Mouse (Mus musculus) forebrain, embryonic 12.5 days (tissue): ENCODE data around the gene Stard13. TPM values are rescaled to one million over a fixed set of nuclear protein-coding genes. Genes with fewer than 3 reads are reported as not detected.

ENCODE experiments used
- ATAC-seq: fragments of 200-750 bp; cut with Nextera tagmentation; 2 replicates; pipeline ENCODE4 v1.8.0; 2017; ENCODE audit warnings: moderate TSS enrichment; ENCODE audit not compliant: low FRiP score
- H3K27ac ChIP-seq: fragments of 300-500 bp; sonication (generic); 2 replicates; pipeline ENCODE4 v1.5.1; 2016; ENCODE audit warnings: mild to moderate bottlenecking
- H3K27me3 ChIP-seq: fragments of 300-500 bp; sonication (generic); 2 replicates; pipeline ENCODE4 v1.6.1; 2016; ENCODE audit warnings: mild to moderate bottlenecking
- H3K36me3 ChIP-seq: fragments of 300-500 bp; sonication (generic); replicated peaks from 2 replicates; pipeline ENCODE4 v1.6.1; 2016; ENCODE audit warnings: mild to moderate bottlenecking
- H3K4me1 ChIP-seq: fragments of 300-500 bp; sonication (generic); 2 replicates; pipeline ENCODE4 v1.6.1; 2016
- H3K4me2 ChIP-seq: fragments of 300-500 bp; sonication (generic); 2 replicates; pipeline ENCODE4 v1.6.1; 2016; ENCODE audit warnings: mild to moderate bottlenecking, moderate library complexity
- H3K4me3 ChIP-seq: fragments of 300-500 bp; sonication (generic); replicated peaks from 2 replicates; pipeline ENCODE4 v1.5.1; 2016; ENCODE audit warnings: mild to moderate bottlenecking
- H3K9ac ChIP-seq: fragments of 300-500 bp; sonication (generic); 2 replicates; pipeline ENCODE4 v1.6.1; 2016; ENCODE audit warnings: mild to moderate bottlenecking
- H3K9me3 ChIP-seq: fragments of 300-500 bp; sonication (generic); 2 replicates; pipeline ENCODE4 v1.6.1; 2016
- WGBS: fragments of 180-500 bp; shearing (Covaris S2); methylation state at CpG from one replicate; pipeline ENCODE4 v1.1.7; 2016; 5-methylcytosine and 5-hydroxymethylcytosine counted together
- polyA plus RNA-seq: library from polyadenylated mRNA; unstranded; fragments of >200 nt; fragmentation: Nextera tagmentation; extraction: Ambion mirVana; gene quantifications from 2 replicates; pipeline ENCODE4 v1.2.1, GENCODE M21; 2016

Gene Stard13
- polyA plus RNA-seq, 1 experiment from 2014 or later: 3.6 TPM

DNA sequence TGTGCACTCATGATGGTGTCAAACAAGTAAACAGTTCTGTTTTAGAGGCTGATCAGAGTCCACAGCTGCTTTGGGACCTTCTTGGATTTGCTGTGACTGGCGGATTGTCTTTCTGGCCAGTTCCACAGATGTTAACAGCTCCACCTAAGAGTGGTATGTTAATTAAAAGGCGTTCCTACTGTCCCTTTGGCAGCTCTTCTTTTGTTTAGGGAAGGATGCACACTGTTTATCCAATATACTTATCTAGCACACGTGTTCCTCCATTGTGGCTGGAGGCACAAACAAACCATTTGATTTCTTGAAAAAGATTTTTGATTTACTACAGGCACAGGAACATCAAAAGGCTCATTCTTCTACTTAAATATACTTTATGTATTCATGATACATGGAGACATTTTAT is 156.7 kb downstream of the Stard13 start:
- Histone ChIP-seq H3K4me1 (no peaks in the 10 kb centered on the region), H3K36me3 (no peaks in the 10 kb centered on the region), H3K4me2 (no peak overlapping the region), H3K4me3 (no peak overlapping the region), H3K9ac (no peak overlapping the region), H3K9me3 (no peaks in the 10 kb centered on the region), H3K27me3 (no peaks in the 10 kb centered on the region), H3K27ac (no peak overlapping the region)
- ATAC-seq: no peak
- 67% methylated on average over 3 of the region's 3 CpGs for WGBS

DNA sequence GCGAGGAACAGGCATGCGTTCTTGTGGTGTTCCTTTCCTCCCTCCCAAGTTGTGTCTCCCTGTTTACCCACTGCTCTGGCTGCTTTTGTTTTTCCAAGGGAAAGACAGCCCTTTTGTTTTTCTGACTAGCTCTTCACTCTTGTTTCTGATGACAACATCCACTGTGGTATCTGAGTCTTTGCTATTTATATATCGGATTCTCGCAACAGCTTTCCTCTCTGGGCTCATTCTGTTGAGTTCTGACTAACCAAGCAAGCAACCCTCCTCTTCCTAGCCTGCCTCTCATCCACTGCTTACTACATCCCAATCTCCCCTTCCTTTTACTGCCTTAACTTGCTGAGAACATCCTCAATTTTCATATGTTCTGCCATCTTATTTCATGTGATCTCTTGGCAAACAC is 159.4 kb downstream of the Stard13 start:
- H3K4me1 ChIP-seq: no peaks in the 10 kb centered on the region
- WGBS: 91% methylated on average over 4 of the region's 4 CpGs
- ATAC-seq: no peak
- H3K4me3 ChIP-seq: no peak overlapping the region
- no peak overlapping the region for H3K27ac ChIP-seq
- H3K9ac ChIP-seq: no peak overlapping the region
- H3K36me3 ChIP-seq: no peaks in the 10 kb centered on the region
- H3K9me3 ChIP-seq: no peaks in the 10 kb centered on the region
- no peak overlapping the region for H3K4me2 ChIP-seq
- H3K27me3 ChIP-seq: no peaks in the 10 kb centered on the region

DNA sequence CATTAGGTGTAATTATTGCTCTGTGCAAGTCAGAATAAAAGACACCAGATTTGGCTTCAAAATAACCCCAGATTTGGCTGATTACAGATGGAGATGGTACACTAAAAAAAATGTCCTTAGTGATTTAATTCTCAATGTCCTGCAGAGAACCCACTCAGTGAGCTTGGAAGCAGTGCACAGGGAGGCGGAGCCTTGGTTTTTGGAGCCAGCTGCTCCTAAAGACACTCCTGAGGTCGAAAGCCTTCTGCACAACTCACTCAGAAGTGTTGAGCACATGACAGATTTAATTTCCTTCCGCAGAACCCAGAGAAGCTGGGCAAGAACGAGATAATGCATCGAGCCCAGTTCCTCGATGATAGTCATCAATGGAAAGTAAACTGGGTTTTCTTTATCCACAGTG is 162.2 kb downstream of the Stard13 start:
- H3K9ac ChIP-seq: no peak overlapping the region
- H3K9me3 ChIP-seq: no peaks in the 10 kb centered on the region
- H3K4me2 ChIP-seq: no peak overlapping the region
- no peak for ATAC-seq
- no peak overlapping the region for H3K4me3 ChIP-seq
- H3K4me1 ChIP-seq: no peaks in the 10 kb centered on the region
- no peak overlapping the region for H3K27ac ChIP-seq
- 79% methylated on average over 6 of the region's 6 CpGs for WGBS
- no peaks in the 10 kb centered on the region for H3K27me3 ChIP-seq
- no peaks in the 10 kb centered on the region for H3K36me3 ChIP-seq

DNA sequence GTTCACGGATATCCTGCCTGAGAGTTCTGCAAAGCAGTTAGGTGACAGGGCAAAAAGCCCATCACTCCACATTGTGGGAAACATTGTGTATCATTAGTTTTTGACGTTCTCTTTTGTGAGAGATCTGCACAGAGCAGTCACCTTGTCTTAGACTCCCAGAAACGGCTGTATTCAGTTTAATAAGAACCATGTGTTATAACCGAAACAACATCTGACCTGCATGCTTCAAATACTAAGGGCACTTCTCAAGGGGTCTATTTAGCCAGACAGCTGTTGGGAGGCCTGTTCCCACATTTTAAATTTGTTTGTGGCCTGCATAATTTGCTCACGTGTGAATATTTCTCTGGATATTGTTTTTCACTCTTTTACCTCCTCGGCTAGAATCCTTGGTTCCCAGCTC is 162.7 kb downstream of the Stard13 start:
- Histone ChIP-seq H3K4me2 (no peak overlapping the region), H3K36me3 (no peaks in the 10 kb centered on the region), H3K9me3 (no peaks in the 10 kb centered on the region), H3K27me3 (no peaks in the 10 kb centered on the region), H3K27ac (no peak overlapping the region), H3K9ac (no peak overlapping the region), H3K4me1 (no peaks in the 10 kb centered on the region), H3K4me3 (no peak overlapping the region)
- 71% methylated on average over 6 of the region's 6 CpGs for WGBS
- no peak for ATAC-seq

DNA sequence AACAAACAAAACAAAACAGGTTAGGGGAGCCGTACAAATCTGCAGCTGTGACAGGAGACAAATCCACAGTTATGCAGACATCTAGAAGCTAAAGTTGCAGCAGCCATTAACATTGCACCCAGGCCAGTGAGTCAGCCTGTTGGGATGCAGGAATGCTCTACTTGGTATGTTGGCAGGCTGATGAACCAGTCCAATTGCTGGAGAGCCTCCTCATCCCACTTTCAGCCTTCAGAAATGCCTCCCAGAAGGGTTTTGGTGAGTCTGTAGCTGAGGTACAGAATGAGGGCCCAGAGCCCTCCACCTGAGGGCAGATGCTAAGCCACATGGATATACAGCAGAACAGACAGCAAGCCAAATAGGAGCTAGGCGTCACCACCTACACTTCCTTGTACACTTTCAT is 164.1 kb downstream of the Stard13 start:
- no peak overlapping the region for H3K4me3 ChIP-seq
- H3K27ac ChIP-seq: no peak overlapping the region
- no peaks in the 10 kb centered on the region for H3K36me3 ChIP-seq
- H3K27me3 ChIP-seq: no peaks in the 10 kb centered on the region
- no peak overlapping the region for H3K4me2 ChIP-seq
- H3K4me1 ChIP-seq: no peaks in the 10 kb centered on the region
- whole genome bisulfite sequencing: 90% methylated on average over 2 of the region's 2 CpGs
- no peak for ATAC-seq
- no peaks in the 10 kb centered on the region for H3K9me3 ChIP-seq
- no peak overlapping the region for H3K9ac ChIP-seq

DNA sequence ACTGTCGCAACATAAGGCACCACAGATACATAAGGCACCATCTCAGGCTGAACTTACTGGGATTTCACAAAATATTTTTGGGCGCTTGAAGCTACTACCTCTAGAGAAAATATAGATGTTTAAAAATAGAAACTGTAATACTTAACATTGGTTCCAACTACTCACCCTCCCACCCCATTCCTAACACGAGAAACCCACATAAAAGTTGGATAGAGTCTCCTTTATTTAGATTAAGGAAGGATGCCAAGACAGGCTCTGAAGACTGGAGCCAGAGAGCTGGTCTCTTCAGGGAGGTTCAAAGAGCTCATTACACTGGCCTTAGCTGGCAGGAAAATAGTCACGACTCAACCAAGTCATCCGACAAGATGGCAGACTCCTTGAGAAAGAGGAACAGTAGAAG is 167.6 kb downstream of the Stard13 start:
- Histone ChIP-seq H3K9me3 (no peaks in the 10 kb centered on the region), H3K9ac (no peak overlapping the region), H3K27ac (no peak overlapping the region), H3K4me3 (no peak overlapping the region), H3K4me1 (no peaks in the 10 kb centered on the region), H3K4me2 (no peak overlapping the region), H3K36me3 (no peaks in the 10 kb centered on the region; the same call in 1 of the 2 replicates), H3K27me3 (no peaks in the 10 kb centered on the region)
- no peak for ATAC-seq
- 83% methylated on average over 5 of the region's 5 CpGs for WGBS

DNA sequence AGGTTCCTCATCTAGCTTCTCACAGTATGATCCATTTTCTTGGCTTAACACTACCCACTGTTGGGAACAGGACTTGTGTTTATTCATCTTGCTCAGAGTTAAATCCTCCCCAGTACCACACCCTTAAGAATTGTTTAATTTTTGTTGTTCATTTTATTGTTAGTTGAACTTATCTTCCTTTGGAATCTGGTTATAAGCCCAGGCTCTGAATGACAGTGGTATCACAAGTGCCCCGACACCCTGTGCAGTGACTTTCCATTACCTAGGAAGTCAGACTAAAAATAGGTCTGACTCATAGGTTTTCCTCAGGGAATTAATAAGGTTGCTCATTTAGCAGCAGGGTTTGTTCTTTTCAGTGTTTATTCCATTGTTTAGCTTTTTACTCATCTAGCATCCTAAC is 168.4 kb downstream of the Stard13 start:
- no peak for ATAC-seq
- H3K9me3 ChIP-seq: no peaks in the 10 kb centered on the region
- no peak overlapping the region for H3K4me2 ChIP-seq
- 89% methylated on average over 1 of the region's 1 CpGs for WGBS
- H3K27ac ChIP-seq: no peak overlapping the region
- no peaks in the 10 kb centered on the region for H3K27me3 ChIP-seq
- H3K4me1 ChIP-seq: no peaks in the 10 kb centered on the region
- no peaks in the 10 kb centered on the region; the same call in 1 of the 2 replicates for H3K36me3 ChIP-seq
- H3K9ac ChIP-seq: no peak overlapping the region
- H3K4me3 ChIP-seq: no peak overlapping the region

DNA sequence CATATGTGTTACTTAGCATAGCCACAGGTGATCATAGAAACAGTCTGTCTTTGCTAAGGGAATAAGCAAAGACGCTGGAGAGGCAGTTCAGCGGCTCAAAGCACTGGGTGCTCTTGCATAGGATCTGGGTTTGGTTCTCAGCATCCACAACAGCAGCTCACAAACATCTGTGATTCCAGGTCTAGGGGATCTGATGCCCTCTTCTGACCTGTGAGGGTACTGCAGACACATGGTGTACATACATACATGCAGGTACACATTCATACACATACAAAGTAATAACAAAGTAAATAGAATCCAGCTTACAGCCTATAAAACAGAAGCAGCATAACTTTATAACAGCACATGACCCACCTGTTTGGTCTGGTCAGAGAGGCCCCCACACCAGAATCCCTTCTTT is 171.7 kb downstream of the Stard13 start:
- Histone ChIP-seq H3K4me1 (no peaks in the 10 kb centered on the region), H3K9me3 (no peaks in the 10 kb centered on the region), H3K36me3 (no peaks in the 10 kb centered on the region; the same call in 1 of the 2 replicates), H3K9ac (no peak overlapping the region), H3K27me3 (no peaks in the 10 kb centered on the region), H3K27ac (no peak overlapping the region), H3K4me2 (no peak overlapping the region), H3K4me3 (no peak overlapping the region)
- 100% methylated on average over 2 of the region's 2 CpGs for WGBS
- no peak for ATAC-seq

DNA sequence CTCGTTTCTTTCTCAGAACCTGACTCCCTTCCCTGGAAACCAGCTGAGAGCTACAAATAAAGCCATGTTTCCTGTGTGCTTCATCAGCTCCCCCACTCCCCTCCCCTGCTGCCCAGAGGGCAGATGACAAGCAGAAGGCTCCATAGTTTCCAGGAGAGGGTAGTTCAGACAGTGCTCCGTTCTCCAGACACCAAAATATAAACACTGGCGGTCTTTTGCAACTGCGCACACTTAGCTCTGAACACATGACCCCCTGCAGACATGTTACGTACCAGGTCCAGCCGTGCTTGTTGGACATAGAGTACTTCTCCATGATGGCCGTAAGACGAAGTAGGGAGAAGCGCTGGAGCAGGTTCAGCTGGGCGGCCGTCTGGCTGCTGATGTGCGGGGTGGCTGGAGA is 173.2 kb downstream of the Stard13 start:
- H3K9me3 ChIP-seq: no peaks in the 10 kb centered on the region
- no peaks in the 10 kb centered on the region; the same call in 1 of the 2 replicates for H3K4me1 ChIP-seq
- H3K9ac ChIP-seq: no peak overlapping the region
- WGBS: 83% methylated on average over 12 of the region's 12 CpGs
- no peaks in the 10 kb centered on the region for H3K27me3 ChIP-seq
- H3K27ac ChIP-seq: 0 out of 2 replicates have a peak overlapping the region, but pooled peaks have one; percentile 26
- no peak overlapping the region for H3K4me3 ChIP-seq
- peak; percentile 13; the same call in 1 of the 2 replicates for ATAC-seq
- no peak overlapping the region for H3K4me2 ChIP-seq
- no peaks in the 10 kb centered on the region; the same call in 1 of the 2 replicates for H3K36me3 ChIP-seq

DNA sequence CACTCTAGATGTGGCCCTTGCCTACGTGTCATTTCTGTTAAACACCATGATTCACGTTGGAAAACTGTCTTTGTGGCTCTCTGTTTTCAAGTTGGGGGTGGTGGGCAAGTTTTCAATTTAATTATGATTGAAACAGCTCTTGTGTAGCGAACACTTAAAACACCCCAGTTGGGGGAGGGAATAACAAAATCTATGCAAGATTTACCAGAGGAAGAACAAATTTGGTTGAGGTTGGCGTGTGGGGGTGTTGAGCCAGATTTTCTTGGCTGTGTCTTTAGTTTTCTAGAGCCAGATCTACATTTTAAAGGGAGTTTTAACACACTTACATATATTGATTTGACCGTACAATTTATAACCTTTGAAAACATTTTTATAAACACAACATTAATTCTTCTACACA is 173.9 kb downstream of the Stard13 start:
- no peak for ATAC-seq
- Histone ChIP-seq H3K4me3 (no peak overlapping the region), H3K27ac (no peak overlapping the region), H3K9me3 (no peaks in the 10 kb centered on the region), H3K4me1 (peaks cover 3% of the 10 kb centered on the region), H3K9ac (no peak overlapping the region), H3K36me3 (no peaks in the 10 kb centered on the region; the same call in 1 of the 2 replicates), H3K4me2 (no peak overlapping the region), H3K27me3 (no peaks in the 10 kb centered on the region)
- WGBS: 88% methylated on average over 5 of the region's 5 CpGs

DNA sequence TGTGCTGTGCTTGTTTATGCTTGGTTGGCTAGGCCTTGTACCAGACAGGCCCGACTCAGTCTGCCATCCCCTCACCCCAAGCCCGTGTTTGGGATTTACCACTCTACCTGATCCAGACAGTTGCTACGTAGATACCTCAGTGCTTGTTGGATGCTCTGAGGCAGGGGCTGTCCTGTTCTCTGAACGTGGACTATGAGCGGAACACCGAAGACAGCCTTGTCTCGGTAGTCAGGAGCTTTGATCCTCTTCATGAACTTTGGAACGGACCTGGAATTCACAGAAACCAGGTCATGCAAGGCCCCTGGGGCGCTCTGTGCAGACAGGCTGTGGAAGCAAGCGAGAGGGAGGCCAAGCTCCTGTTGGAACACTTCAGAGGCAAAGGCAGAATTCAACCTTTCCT is 174.3 kb downstream of the Stard13 start:
- Histone ChIP-seq H3K4me1 (peaks cover 8% of the 10 kb centered on the region), H3K4me2 (no peak overlapping the region), H3K36me3 (no peaks in the 10 kb centered on the region; the same call in 1 of the 2 replicates), H3K4me3 (no peak overlapping the region), H3K9ac (no peak overlapping the region), H3K27me3 (no peaks in the 10 kb centered on the region), H3K9me3 (no peaks in the 10 kb centered on the region), H3K27ac (no peak overlapping the region)
- 91% methylated on average over 10 of the region's 10 CpGs for WGBS
- ATAC-seq: no peak

DNA sequence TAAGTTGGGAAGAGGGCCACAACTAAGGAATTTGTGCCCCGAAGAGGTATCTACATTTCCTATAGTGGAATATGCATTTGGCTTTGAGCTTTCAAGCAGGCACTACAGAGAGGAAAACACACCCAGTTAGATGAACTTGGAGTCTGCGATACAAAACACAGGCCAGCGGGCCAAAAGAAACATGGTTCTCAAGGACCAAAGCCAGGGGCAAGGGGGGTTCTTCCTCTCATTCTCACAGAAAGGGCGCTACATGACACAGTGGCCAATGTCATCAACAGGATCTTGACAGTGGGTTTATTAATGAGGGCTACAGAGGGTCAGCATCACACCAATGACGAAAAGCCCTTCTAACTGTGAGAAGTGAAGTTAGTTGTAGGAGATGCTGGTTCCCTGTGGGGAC is 175.9 kb downstream of the Stard13 start:
- Histone ChIP-seq H3K27me3 (no peaks in the 10 kb centered on the region), H3K4me1 (peaks cover 10% of the 10 kb centered on the region), H3K9me3 (no peaks in the 10 kb centered on the region), H3K4me2 (no peak overlapping the region), H3K36me3 (no peaks in the 10 kb centered on the region), H3K27ac (no peak overlapping the region), H3K4me3 (no peak overlapping the region), H3K9ac (no peak overlapping the region)
- ATAC-seq: no peak
- 91% methylated on average over 5 of the region's 5 CpGs for WGBS

DNA sequence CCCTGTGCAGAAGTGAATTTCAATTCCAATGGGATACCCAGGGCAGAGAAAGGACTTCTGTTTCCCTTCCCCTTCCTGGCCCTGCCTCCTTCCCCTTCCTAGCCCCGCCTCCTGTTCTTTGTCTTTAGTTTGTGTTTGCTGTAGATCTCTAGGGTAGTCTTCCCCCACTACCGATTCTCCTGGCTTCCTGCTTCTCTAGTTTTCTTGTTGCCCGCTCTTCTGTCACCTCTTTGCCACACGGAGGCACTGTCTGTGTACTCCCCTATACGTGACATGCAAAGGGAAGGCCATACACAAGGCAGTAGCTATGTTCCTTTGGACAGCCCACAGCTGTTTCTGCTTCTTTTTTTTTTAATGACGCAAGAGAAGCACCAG is 176.7 kb downstream of the Stard13 start:
- Histone ChIP-seq H3K4me2 (no peak overlapping the region), H3K9me3 (no peaks in the 10 kb centered on the region), H3K4me3 (no peak overlapping the region), H3K27ac (no peak overlapping the region), H3K9ac (no peak overlapping the region), H3K36me3 (no peaks in the 10 kb centered on the region), H3K27me3 (no peaks in the 10 kb centered on the region), H3K4me1 (peaks cover 10% of the 10 kb centered on the region)
- ATAC-seq: no peak
- WGBS: 77% methylated on average over 6 of the region's 6 CpGs
